Mouse (Mus musculus): Measurements from ENCODE around the gene Man1b1.

DNA sequence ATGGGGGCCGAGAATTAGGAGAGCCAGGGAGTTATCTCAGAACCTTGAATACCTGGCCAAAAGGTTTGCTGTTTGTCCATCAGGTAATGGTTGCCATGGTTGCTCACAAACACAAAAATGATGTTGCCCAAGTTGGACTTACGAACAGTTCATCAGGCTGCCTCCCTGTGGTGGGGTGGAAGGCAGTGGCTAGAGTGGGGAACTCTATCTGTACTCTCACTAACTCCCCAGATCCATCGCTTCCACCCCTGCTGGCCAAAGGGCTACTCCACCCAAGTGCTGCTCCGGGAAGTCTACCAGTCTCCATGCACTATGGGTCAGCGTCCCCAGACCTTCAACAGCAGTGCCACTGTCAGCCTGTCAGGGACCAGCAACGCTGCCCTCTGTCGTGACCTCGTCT lies 66.9 kb downstream of the Man1b1 start, which contains the start of gene Npdc1:
- no peak for TF ChIP-seq CTCF (IDR thresholded peaks at IDR 0.05; ENCODE audit: borderline replicate concordance, control insufficient read depth, extremely low read depth, insufficient read depth, low read length, poor library complexity)
- no peak for TF ChIP-seq POLR2A (IDR thresholded peaks at IDR 0.05; ENCODE audit: control insufficient read depth, extremely low read depth, insufficient read depth, low read length, poor library complexity)

Measured in thymus, adult 2 months (tissue).